Mouse (Mus musculus) hindbrain, embryonic 16.5 days (tissue): ENCODE results near the gene Mertk. TPM values are rescaled to one million over a fixed set of nuclear protein-coding genes. Genes with fewer than 3 reads are reported as not detected.
A peak's percentile ranks its signal among the peaks of the same experiment; 100 is the strongest.

Source experiments
- ATAC-seq: fragments of 200-750 bp; cut with Nextera tagmentation; 2 replicates; pipeline ENCODE4 v1.8.0; 2017; ENCODE audit warnings: moderate TSS enrichment, moderate library complexity
- H3K27ac ChIP-seq: fragments of 300-500 bp; sonication (generic); 2 replicates; pipeline ENCODE4 v1.5.1; 2014; ENCODE audit warnings: low read depth, mild to moderate bottlenecking, control low read depth, low read length, moderate library complexity
- H3K27me3 ChIP-seq: fragments of 300-500 bp; sonication (generic); replicated peaks from 2 replicates; pipeline ENCODE4 v1.6.1; 2014; ENCODE audit warnings: low read length; ENCODE audit not compliant: control insufficient read depth, insufficient read depth
- H3K36me3 ChIP-seq: fragments of 300-500 bp; sonication (generic); 2 replicates; pipeline ENCODE4 v1.6.1; 2014; ENCODE audit warnings: mild to moderate bottlenecking, low read length, moderate library complexity, mixed read lengths; ENCODE audit not compliant: control insufficient read depth, insufficient read depth
- H3K4me1 ChIP-seq: fragments of 300-500 bp; sonication (generic); 2 replicates; pipeline ENCODE4 v1.6.1; 2014; ENCODE audit warnings: low read depth, low read length; ENCODE audit not compliant: control insufficient read depth, insufficient read depth
- H3K4me2 ChIP-seq: fragments of 300-500 bp; sonication (generic); 2 replicates; pipeline ENCODE4 v1.6.1; 2014; ENCODE audit warnings: mild to moderate bottlenecking, low read length, control low read depth, moderate library complexity
- H3K4me3 ChIP-seq: fragments of 300-500 bp; sonication (generic); 2 replicates; pipeline ENCODE4 v1.5.1; 2014; ENCODE audit warnings: mild to moderate bottlenecking, low read length, control low read depth, moderate library complexity
- H3K9ac ChIP-seq: fragments of 300-500 bp; sonication (generic); 2 replicates; pipeline ENCODE4 v1.6.1; 2014; ENCODE audit warnings: low read depth, mild to moderate bottlenecking, control low read depth, low read length, moderate library complexity
- H3K9me3 ChIP-seq: fragments of 300-500 bp; sonication (generic); 2 replicates; pipeline ENCODE4 v1.6.1; 2014; ENCODE audit warnings: mild to moderate bottlenecking, low read length, moderate library complexity; ENCODE audit not compliant: control insufficient read depth
- WGBS: fragments of 180-500 bp; shearing (Covaris S2); extraction: QIAGEN DNeasy Blood & Tissue Kit; methylation state at CpG from one replicate; pipeline ENCODE4 v1.1.7; 2014; 5-methylcytosine and 5-hydroxymethylcytosine counted together
- polyA plus RNA-seq: library from polyadenylated mRNA; unstranded; fragments of >200 nt; fragmentation: Nextera tagmentation; extraction: Ambion mirVana; gene quantifications from 2 replicates; pipeline ENCODE4 v1.2.1, GENCODE M21; 2015

The Mertk gene
- polyA plus RNA-seq, 1 experiment from 2014 or later, result 3.4 TPM

- H3K9me3 ChIP-seq, result no peaks in the 10 kb centered on the region
- H3K36me3 ChIP-seq, result no peaks in the 10 kb centered on the region
- 0% methylated on average over 7 of the region's 7 CpGs for WGBS
- H3K4me1 ChIP-seq, result peaks cover 14% of the 10 kb centered on the region
- peak overlapping the region; percentile 74 for H3K4me3 ChIP-seq
- peak overlapping the region; percentile 70 for H3K4me2 ChIP-seq
- H3K9ac ChIP-seq, result peak overlapping the region; percentile 65
- peak overlapping the region; percentile 89 for H3K27ac ChIP-seq
- peak; percentile 62 for ATAC-seq
- no peaks in the 10 kb centered on the region for H3K27me3 ChIP-seq
Measured at GRCm38 (mm10) chr2:128817387-128817785, 118.6 kb downstream of the Mertk start.

- peak within 1 kb of the TSS; percentile 83 for H3K9ac ChIP-seq
- H3K4me2 ChIP-seq, result peak within 1 kb of the TSS; percentile 70
- no peaks in the 10 kb centered on the region for H3K9me3 ChIP-seq
- no peaks in the 10 kb centered on the region for H3K27me3 ChIP-seq
- peak within 1 kb of the TSS; percentile 74 for H3K4me3 ChIP-seq
- peaks cover 14% of the 10 kb centered on the region for H3K4me1 ChIP-seq
- ATAC-seq, result peak; percentile 95
- under 1% methylated on average over 56 of the region's 59 CpGs for WGBS
- peak within 1 kb of the TSS; percentile 91 for H3K27ac ChIP-seq
- H3K36me3 ChIP-seq, result no peaks in the 10 kb centered on the region
Measured at GRCm38 (mm10) chr2:128817786-128818681, 119.3 kb downstream of the Mertk start, which contains the start of gene Tmem87b. Gene Tmem87b, plus strand, starts transcription at chr2:128818118.

DNA sequence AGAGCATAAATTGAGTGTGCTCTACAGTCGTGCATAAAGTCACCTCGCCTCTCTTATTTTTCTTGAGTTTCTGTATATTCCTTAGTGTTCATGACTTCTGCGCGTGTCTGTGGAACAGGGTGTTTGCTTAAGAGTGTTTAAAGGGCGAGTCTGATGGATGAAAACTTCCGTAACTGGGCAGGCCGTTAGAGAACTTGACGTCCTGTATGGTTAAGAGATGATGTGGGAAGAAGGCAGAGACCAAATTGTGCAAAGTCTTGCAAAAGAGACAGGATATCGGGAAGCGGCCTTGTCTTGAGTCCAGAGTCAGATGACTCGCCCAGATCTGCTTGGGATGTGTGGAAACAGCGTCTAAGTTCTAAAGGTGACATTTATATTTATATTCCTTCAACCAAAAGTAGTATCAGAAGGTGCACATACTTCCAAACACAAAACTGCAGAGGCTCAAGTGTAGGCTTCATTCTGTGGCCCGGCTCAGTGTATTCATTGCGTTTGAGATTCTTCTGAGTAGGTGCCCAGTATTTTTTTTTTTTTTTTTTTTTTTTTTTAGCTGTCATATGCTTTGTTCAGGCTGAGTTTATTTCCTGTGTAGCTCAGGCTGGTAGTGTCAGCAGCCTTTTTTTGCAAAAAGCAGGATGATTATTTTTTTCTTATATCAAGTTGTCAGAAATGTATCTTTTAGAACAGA is 120.3 kb downstream of the Mertk start:
- peak overlapping the region; percentile 70 for H3K4me2 ChIP-seq
- no peaks in the 10 kb centered on the region for H3K36me3 ChIP-seq
- no peak for ATAC-seq
- peak overlapping the region; percentile 83 for H3K9ac ChIP-seq
- WGBS, result 18% methylated on average over 14 of the region's 14 CpGs
- no peaks in the 10 kb centered on the region for H3K9me3 ChIP-seq
- no peaks in the 10 kb centered on the region for H3K27me3 ChIP-seq
- H3K4me3 ChIP-seq, result peak overlapping the region; percentile 74
- peak overlapping the region; percentile 91 for H3K27ac ChIP-seq
- H3K4me1 ChIP-seq, result peaks cover 14% of the 10 kb centered on the region

DNA sequence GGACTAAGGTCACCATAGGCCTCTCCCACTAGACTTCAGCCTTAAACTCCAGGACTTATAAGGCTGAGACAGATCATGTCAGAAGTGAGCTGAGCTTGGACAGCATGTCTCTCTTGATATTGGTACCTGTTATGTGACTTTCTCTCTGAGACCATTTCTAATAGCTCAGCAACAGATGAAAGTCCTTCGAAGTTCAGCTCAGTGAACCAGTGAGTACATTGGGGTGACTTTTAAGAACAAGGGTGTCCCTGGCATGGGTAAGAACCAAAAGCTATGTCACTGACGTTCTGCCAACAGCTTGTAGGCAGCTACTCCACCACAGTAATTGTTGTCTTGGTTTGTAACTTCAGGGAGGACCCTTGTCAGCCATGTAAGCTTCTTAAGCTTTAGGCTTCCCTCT is 121.9 kb downstream of the Mertk start:
- 86% methylated on average over 2 of the region's 2 CpGs for WGBS

DNA sequence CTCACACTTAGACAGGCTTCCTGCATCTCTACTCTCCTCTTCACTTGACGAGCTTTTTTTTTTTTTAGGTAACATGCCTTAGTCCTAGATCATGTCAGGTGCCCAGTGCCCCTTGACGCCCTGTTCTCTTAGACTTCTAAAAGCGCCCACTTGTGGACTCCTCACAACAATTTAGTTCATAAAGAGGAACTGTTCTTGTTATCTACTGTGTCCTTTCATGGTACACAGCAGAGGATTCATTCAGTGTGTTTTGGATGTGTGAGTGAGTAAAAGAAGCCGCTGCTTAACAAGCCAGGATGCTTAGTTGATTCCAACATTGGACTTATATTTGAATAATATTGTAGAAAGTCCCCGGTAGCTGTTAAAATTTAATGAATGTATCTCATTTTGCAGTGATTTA is 125.1 kb downstream of the Mertk start:
- H3K27ac ChIP-seq, result no peak overlapping the region
- H3K4me3 ChIP-seq, result no peak overlapping the region
- WGBS, result 88% methylated on average over 5 of the region's 5 CpGs
- peaks cover 2% of the 10 kb centered on the region for H3K36me3 ChIP-seq
- no peak overlapping the region for H3K4me2 ChIP-seq
- no peaks in the 10 kb centered on the region for H3K9me3 ChIP-seq
- peaks cover 10% of the 10 kb centered on the region for H3K4me1 ChIP-seq
- no peak for ATAC-seq
- no peaks in the 10 kb centered on the region for H3K27me3 ChIP-seq
- no peak overlapping the region for H3K9ac ChIP-seq

More for the DNA sequence above, 121.9 kb downstream of the Mertk start:
- Histone ChIP-seq H3K9me3 (no peaks in the 10 kb centered on the region), H3K27ac (no peak overlapping the region), H3K27me3 (no peaks in the 10 kb centered on the region), H3K36me3 (no peaks in the 10 kb centered on the region), H3K4me3 (no peak overlapping the region), H3K4me2 (no peak overlapping the region), H3K4me1 (peaks cover 14% of the 10 kb centered on the region), H3K9ac (no peak overlapping the region)
- no peak for ATAC-seq

GRCm38 (mm10) chr2:128827787-128828186 is 129.0 kb downstream of the Mertk start:
- no peak overlapping the region for H3K4me2 ChIP-seq
- peaks cover 19% of the 10 kb centered on the region for H3K36me3 ChIP-seq
- no peak overlapping the region for H3K27ac ChIP-seq
- no peak overlapping the region for H3K4me3 ChIP-seq
- H3K27me3 ChIP-seq, result no peaks in the 10 kb centered on the region
- 97% methylated on average over 1 of the region's 1 CpGs for WGBS
- no peak overlapping the region for H3K9ac ChIP-seq
- H3K9me3 ChIP-seq, result no peaks in the 10 kb centered on the region
- ATAC-seq, result no peak
- no peaks in the 10 kb centered on the region for H3K4me1 ChIP-seq

DNA sequence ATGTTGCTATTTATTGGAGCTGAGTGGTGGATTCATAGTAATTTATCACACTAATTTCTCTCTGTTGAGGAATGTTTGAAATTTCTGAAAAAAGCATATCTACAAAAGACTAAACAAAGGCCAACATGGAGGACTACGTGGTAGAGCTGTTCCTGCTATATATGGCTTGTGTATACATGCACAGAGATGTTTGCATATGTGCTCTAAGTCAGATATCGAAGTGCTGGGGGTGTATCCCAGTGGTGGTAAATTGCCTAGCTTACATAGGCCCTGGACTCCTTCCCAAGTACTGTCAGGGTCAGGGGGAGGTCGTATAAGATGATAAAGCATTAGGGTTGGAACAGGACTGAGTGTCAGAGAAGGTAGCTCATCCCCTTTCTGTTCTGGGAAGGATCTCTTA is 133.9 kb downstream of the Mertk start:
- no peak overlapping the region for H3K4me2 ChIP-seq
- H3K4me1 ChIP-seq, result no peaks in the 10 kb centered on the region
- ATAC-seq, result no peak
- H3K9me3 ChIP-seq, result no peaks in the 10 kb centered on the region
- H3K27me3 ChIP-seq, result no peaks in the 10 kb centered on the region
- no peak overlapping the region for H3K9ac ChIP-seq
- WGBS, result 93% methylated on average over 3 of the region's 3 CpGs
- no peak overlapping the region for H3K27ac ChIP-seq
- no peak overlapping the region for H3K4me3 ChIP-seq
- peaks cover 48% of the 10 kb centered on the region for H3K36me3 ChIP-seq

DNA sequence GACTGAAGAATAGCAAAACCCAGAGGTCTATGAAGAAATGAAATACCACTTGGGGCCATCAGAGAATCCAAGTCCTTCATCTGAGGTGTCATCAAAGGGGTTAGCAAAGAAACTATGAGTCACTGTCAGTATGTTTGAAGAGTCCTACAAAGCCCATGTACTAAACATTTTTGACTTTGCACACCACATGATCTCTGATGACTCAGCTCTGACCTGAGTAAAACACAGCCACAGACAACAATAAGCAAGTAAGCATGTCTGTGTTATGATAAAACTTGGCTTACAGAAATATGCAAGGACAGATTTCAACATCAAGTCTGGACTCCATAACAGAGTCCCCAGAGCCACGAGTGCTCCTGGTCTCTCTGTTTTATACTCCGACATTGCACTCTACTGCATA is 134.3 kb downstream of the Mertk start:
- Histone ChIP-seq H3K9ac (no peak overlapping the region), H3K4me2 (no peak overlapping the region), H3K9me3 (no peaks in the 10 kb centered on the region), H3K27ac (no peak overlapping the region), H3K4me1 (no peaks in the 10 kb centered on the region), H3K4me3 (no peak overlapping the region), H3K27me3 (no peaks in the 10 kb centered on the region), H3K36me3 (peaks cover 50% of the 10 kb centered on the region)
- no peak for ATAC-seq
- WGBS, result 87% methylated on average over 2 of the region's 2 CpGs

DNA sequence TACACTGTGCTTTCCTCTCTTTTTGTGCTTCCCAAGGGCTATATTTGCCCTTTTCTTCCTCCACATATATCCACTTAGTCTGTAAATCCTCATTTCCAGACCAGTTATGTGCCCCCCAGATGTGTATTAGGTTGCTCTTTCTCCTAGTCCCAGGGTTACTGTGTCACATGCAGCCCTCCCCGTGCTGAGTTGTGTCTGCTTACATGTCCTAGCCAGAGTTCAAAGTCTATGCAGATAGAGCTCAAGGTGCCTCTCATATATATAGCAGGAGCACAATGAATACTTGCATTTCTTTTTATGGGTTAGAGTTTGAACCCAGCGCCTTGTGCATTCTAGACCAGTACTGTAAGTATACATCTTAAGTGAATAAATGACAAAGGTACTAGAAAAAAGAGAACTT is 134.7 kb downstream of the Mertk start:
- WGBS, result 95% methylated on average over 2 of the region's 2 CpGs
- peaks cover 50% of the 10 kb centered on the region for H3K36me3 ChIP-seq
- H3K9ac ChIP-seq, result no peak overlapping the region
- no peak overlapping the region for H3K4me2 ChIP-seq
- no peaks in the 10 kb centered on the region for H3K27me3 ChIP-seq
- no peaks in the 10 kb centered on the region for H3K9me3 ChIP-seq
- no peaks in the 10 kb centered on the region for H3K4me1 ChIP-seq
- ATAC-seq, result no peak
- no peak overlapping the region for H3K27ac ChIP-seq
- H3K4me3 ChIP-seq, result no peak overlapping the region
